Mouse (Mus musculus): ENCODE measurements at regions not wholly inside any gene's neighbourhood (a gene's known extent, or its start where the extent isn't known, plus 50 kb on each side); places are given as distances from the start of the nearest gene placed in this dataset.
"Not testable (repeated sequence)": the region's sequence is repeated elsewhere in the genome, so short reads cannot be mapped to it uniquely, and the experiment has no call there.

- DNase-seq (ENCODE audit: low spot score): no peak
Observed at GRCm38 (mm10) chr8:126833006-126833405, 112.6 kb downstream of the Tomm20 start.

- no peak for DNase-seq (ENCODE audit: low spot score)
Observed at GRCm38 (mm10) chr8:126832163-126832978, 113.3 kb downstream of the Tomm20 start.

- DNase-seq (ENCODE audit: low spot score): no peak
Observed at GRCm38 (mm10) chr8:126831312-126832162, 114.1 kb downstream of the Tomm20 start.

GRCm38 (mm10) chr8:126830242-126830530 is 115.5 kb downstream of the Tomm20 start:
- no peak for DNase-seq (ENCODE audit: low spot score)

- no peak for DNase-seq (ENCODE audit: low spot score)
Observed at GRCm38 (mm10) chr8:126829376-126830241, 116.0 kb downstream of the Tomm20 start.

GRCm38 (mm10) chr8:126827681-126828383 is 117.8 kb downstream of the Tomm20 start:
- DNase-seq (ENCODE audit: low spot score): no peak

- DNase-seq (ENCODE audit: low spot score): no peak
Observed at GRCm38 (mm10) chr8:126826328-126827285, 119.0 kb downstream of the Tomm20 start.

- DNase-seq (ENCODE audit: low spot score): no peak
Observed at GRCm38 (mm10) chr8:126825877-126826276, 119.8 kb downstream of the Tomm20 start.

- no peak for DNase-seq (ENCODE audit: low spot score)
Observed at GRCm38 (mm10) chr8:126824575-126825208, 121.0 kb downstream of the Tomm20 start.

GRCm38 (mm10) chr8:126822269-126822668 is 123.4 kb downstream of the Tomm20 start:
- DNase-seq (ENCODE audit: low spot score): no peak

GRCm38 (mm10) chr8:126821279-126821678 is 124.4 kb downstream of the Tomm20 start:
- no peak for DNase-seq (ENCODE audit: low spot score)

GRCm38 (mm10) chr8:126820502-126820901 is 125.1 kb downstream of the Tomm20 start:
- no peak for DNase-seq (ENCODE audit: low spot score)

GRCm38 (mm10) chr8:126819261-126819660 is 126.4 kb downstream of the Tomm20 start:
- DNase-seq (ENCODE audit: low spot score): no peak

GRCm38 (mm10) chr8:126816155-126816554 is 129.5 kb downstream of the Tomm20 start:
- DNase-seq (ENCODE audit: low spot score): no peak

- no peak for DNase-seq (ENCODE audit: low spot score)
Observed at GRCm38 (mm10) chr8:126814427-126814826, 131.2 kb downstream of the Tomm20 start.

GRCm38 (mm10) chr8:126813621-126814020 is 132.0 kb downstream of the Tomm20 start:
- no peak for DNase-seq (ENCODE audit: low spot score)

GRCm38 (mm10) chr8:126812777-126813176 is 132.9 kb downstream of the Tomm20 start:
- DNase-seq (ENCODE audit: low spot score): no peak

GRCm38 (mm10) chr8:126811358-126811757 is 134.3 kb downstream of the Tomm20 start:
- not testable (repeated sequence) for DNase-seq (ENCODE audit: low spot score)

GRCm38 (mm10) chr8:126810516-126810915 is 135.1 kb downstream of the Tomm20 start:
- no peak for DNase-seq (ENCODE audit: low spot score)

GRCm38 (mm10) chr8:126809321-126809720 is 136.3 kb downstream of the Tomm20 start:
- DNase-seq (ENCODE audit: low spot score): no peak
